Mouse (Mus musculus) effector memory CD4-positive, alpha-beta T cell, adult 5 months (primary cell): ENCODE results near the gene Cdh10. TPM values are rescaled to one million over a fixed set of nuclear protein-coding genes. Genes with fewer than 3 reads are reported as not detected.

Experiments
- polyA plus RNA-seq: library from polyadenylated mRNA; unstranded; fragments of 100-300 nt; shearing (Covaris generic); gene quantifications from one replicate; pipeline ENCODE4 v1.2.1, GENCODE M21; 2017

The Cdh10 gene
- not detected for polyA plus RNA-seq

GRCm38 (mm10) chr15:18818185-18818973, at the start of gene Cdh10:
TSS of gene Cdh10 (plus strand) at chr15:18818947.

